Mouse (Mus musculus) adipocyte (in vitro differentiated cells): ENCODE measurements around the gene Il18bp.
A peak's percentile ranks its signal among the peaks of the same experiment; 100 is the strongest.
"Not testable (repeated sequence)": the region's sequence is repeated elsewhere in the genome, so short reads cannot be mapped to it uniquely, and the experiment has no call there.

Experiments used
- DNase-seq: peaks from one replicate; pipeline ENCODE4 v3.0.0-alpha.2; 2016; ENCODE audit warnings: low spot score

Il18bp gene

DNA sequence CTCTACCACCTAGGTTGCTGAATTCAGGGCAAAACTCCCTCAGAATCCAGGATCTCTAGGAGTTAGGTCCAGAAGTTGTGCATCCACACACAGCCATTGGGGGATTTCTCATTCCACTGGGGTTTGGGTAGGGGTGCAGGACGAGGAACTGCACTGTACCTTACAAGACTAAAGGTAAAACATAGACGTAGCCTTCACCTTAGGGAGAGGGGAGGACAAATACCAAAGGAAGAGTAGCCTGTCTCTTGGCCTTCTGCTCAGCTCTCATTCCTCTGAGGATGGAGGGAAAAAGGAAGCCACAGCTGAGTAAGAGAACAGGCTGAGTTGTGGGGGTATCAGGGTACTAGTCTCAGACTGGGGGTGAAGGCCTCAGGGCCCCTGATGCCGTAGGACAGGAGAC, at the start of gene Il18bp:
Il18bp (minus strand) TSS at position 101 of the 400 bp plus-strand sequence.
- DNase-seq = no peak

DNA sequence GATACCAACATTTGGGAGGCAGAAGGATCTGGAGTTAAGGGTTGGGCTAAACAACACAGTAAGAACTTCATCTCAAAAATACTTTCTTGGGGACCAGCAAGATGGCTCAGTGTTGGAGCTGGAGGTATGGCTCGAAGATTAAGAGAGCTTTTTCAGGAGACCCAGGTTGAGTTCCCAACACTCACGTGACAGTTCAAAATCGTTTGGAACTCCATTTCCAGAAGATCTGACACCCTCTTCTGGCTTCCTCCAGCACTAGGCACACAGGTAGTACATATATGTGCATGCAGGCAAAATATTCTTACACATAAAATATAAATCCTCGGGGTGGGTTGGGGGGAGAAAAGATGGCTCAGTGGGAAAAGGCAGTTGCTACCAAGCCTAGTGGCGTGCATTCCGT, 47.9 kb upstream of the Il18bp start:
- DNase-seq = no peak

DNA sequence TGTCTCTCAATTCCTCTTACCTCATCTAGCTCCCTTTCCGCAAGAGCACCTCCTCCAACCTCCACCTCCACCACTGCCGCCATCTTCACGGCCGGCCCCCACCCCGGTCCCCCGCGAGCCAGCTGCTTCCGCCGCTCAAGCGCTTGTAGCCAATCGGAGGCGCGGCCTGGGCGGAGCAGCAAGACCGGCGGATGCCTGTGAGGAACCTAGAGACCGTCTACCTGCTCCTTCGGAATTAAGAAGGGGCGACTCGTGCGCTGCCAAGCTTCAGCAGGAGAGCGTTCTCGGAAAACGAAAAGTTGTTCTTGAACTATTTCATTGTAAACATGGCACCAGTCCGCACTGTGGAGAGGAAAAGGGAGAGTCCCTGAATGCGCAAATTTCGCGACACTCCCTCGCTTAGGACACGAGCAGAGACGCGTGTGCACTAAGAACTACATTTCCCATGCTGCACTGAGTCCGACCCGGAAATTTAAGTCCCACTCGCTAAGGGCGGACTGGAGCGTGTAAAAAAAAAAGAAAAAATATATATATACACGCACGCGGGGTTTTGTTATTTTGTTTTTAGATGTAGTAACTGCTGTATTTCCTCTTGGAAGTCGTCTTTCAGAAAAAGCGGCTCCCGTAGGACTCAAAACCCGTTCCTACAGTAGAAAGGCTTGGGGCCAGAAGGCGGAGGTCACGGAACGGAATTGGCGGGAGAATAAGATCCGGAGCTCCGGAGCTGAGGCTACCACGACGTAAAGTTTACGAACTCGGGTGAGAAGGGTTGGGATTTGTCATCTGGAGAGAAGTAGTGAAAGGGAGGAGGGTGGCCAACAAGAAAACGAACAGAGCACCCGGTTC, 46.8 kb upstream of the Il18bp start, which contains the start of the genes Rnf121, Xndc1 and Xntrpc:
Rnf121 (minus strand) TSS at position 424 of the 846 bp plus-strand sequence.
Xndc1 (plus strand) TSS at position 466 of the 846 bp plus-strand sequence.
Xntrpc (plus strand) TSS at position 668 of the 846 bp plus-strand sequence.
- peak; percentile 85 for DNase-seq

DNA sequence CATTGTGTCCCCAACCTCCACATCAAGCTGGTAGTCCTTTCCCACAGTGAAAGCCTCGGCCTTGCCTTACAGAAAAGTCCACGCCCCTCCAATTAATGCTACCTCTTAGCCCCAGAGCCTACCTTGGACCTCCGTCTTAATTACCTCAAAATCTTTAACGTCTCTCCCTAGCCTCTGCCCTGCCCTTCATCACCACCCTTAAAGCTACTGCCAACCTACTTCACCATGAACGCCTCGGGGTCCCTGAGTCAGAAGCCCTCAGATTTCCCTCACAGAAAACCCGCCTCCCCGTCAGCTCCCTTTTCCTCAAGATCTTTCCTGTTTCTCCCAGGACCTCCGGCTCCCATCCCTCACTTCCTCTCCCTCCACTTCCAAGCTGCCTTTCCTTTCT, 46.2 kb upstream of the Il18bp start:
- no peak for DNase-seq

- DNase-seq = no peak
Measured at GRCm38 (mm10) chr7:102063891-102064290, 45.4 kb upstream of the Il18bp start.

- no peak for DNase-seq
Measured at GRCm38 (mm10) chr7:102062203-102062602, 43.7 kb upstream of the Il18bp start.

DNA sequence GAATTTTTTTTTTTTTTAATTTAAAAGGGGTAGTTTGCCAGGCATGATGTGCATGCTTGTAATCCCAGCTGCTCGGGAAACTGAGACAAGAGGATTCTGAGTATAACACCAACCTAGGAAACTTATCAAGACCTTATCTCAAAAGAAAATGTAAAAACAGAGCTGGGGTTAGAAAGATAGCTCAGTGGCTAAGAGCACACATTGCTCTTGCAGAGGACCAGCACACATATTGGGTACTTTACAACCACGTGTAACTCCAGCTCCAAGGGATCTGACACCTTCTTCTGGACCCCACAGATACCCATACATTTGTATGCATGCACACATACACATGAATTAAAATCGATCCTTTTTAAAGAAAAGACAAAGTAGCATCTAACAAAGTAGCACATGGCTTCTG, 42.9 kb upstream of the Il18bp start:
- DNase-seq = no peak

GRCm38 (mm10) chr7:102048524-102048923, 30.0 kb upstream of the Il18bp start:
- DNase-seq = not testable (repeated sequence)

DNA sequence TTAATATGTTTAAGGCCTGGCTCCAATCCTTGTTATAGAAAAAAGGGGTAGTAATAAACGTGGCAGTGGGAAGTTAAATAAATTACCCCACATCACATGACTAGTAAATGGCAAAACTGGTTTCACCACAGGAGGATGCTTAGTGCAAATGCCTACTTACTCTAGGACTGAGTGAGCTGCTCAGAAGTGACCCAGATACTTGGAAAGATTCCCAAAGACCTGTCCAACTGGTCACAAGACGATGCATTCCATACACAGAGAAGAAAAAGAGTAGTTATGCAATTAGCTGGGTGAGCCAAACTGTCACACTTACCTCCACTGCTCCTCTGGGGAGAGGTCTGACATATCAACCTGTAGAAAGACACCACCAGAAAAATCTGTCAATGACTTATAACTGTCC, 23.8 kb upstream of the Il18bp start:
- no peak for DNase-seq

- DNase-seq = no peak
Measured at GRCm38 (mm10) chr7:102037318-102037717, 18.8 kb upstream of the Il18bp start.

- no peak for DNase-seq
Measured at GRCm38 (mm10) chr7:102035534-102035933, 17.0 kb upstream of the Il18bp start.

- no peak for DNase-seq
Measured at GRCm38 (mm10) chr7:102034904-102035303, 16.4 kb upstream of the Il18bp start.

DNA sequence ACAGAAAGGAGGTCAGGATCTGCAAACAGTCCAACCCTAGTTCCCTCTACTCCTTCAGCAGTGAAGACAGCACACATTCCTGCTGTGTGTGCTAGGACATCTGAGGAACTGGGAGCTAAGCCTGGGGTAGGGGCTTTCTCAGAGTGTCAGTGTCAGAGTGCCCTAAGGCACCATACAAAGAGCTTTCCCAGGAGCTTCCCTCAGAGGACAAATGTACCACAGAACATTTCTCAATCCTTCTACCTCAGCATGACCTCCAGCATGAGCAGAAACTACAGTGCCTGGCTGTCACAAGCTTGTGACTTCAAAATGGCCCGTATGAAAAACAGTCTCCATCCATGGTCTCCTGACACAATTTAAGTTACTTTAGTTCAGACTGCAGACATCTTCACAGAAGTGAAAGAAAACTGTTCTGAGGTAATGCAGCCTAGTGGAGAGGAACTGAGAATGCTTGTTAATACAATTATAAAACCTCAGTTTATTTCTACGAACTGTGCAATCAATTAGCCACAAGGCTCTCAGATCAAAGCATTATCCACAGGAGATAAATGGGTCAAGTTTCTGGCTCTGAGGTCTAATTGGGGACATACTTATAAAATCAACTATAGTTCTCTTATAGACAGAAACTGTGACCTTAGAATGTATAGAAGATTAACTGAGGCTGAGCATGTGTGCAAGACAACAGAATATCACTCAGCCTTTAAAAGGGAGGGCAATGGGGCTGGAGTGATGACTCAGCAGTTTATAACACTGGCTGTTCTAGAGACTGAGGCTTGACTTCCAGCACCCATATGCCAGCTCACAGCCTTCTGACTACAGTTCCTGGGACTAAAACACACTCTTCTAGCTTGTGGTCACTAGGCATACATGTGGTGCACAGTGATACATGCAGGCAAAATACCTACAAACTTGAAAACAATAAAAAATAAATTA, 7.0 kb upstream of the Il18bp start:
- no peak for DNase-seq

- DNase-seq = no peak
Measured at GRCm38 (mm10) chr7:102023821-102024220, 5.3 kb upstream of the Il18bp start.

- DNase-seq = not testable (repeated sequence)
Measured at GRCm38 (mm10) chr7:102020934-102021333, 2.4 kb upstream of the Il18bp start.

DNA sequence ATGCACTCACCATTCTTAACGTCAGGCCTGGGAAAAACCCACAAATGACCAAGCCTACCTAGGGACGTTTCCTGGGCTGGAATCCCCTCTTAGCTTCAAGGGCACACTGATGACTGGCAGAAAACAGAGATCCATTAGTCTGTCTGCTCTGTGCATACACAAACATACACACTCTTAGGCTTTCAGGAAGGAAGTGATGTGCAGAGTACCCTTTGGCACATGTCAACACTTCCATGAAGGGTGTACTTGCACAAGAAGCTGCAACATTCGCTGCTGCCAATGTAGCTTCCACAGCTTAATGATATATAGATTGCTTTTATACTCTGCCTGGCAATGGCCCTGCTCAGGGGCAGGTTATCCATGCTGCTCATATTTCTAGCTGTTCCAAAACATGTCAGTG, 872 bp upstream of the Il18bp start:
- no peak for DNase-seq

DNA sequence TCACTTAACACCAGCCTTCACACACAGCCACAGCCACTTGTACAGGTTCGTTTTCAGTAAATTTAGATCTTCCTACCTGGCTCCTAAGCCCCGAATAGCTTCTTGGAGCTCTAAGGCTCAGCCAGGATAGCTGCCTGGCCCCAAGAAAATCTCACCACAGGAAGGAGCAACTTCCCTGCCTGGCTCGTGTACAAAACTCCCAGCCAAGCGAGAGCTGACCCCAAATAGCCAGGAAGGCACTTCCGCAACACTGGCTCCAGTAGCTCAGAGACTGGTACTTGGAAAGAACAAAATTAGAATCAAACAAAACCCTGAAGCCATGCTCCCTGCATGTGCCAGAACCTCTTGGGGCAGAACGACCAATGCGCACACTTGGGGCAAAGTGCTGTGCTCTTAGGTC, 456 bp downstream of the Il18bp start:
- DNase-seq = no peak

DNA sequence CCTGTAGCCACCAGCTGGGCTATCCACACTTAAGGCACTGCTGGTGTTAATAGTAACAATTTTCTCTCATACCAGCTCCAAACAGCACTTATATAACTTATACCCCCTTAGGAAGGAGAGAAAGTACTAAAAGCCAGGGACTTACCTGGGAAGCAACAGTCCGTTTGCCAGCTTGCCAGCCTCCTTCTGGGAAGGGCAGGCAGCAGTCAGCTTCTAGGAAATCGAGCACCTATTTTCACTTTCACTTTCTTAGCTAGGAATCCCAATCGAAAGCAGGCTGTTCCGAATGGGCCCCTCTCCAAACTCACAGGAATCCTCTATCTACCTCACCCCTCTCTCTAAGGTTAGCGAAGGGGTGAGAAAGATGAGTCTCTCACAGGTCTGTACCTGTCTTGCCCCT, 1.0 kb downstream of the Il18bp start:
- peak; percentile 39 for DNase-seq

GRCm38 (mm10) chr7:102016936-102017335, 1.6 kb downstream of the Il18bp start:
- no peak for DNase-seq

DNA sequence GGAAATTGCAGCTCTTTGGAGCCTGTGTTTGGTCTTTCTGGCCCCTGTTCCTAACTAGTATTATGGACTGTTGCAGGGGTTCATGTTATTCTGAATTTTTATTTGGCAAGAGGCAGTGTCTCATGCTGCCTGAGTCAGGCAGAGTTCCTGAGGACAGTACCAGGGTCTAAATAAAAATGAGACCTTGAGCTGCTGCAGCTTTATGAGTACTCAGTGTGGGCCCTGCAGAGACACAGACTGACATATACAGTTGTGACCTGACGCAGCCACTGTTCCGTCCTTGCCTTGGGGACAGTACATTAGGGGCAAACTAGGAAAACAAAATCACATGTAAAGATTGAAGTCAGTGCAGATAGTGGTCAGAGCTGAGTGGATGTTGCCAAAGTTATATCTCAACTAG, 3.5 kb downstream of the Il18bp start:
- DNase-seq = no peak

DNA sequence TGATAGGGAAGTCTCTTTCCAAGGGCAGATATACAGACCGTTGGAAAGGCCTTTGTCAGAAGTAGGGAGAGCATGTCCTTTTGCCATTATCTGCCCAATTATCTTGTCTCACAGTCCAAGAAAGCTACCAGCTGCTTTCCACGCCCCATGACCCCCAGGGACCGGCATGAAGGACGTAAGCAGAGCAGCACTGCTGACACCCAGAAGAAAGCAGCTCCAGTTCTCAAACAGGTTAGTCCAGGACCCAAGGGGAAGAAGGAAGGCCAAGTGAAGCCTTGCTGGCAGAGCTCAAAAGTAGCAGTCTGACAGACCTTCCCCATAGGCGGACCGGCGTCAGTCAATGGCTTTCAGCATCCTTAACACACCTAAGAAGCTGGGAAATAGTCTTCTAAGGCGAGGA, 5.1 kb downstream of the Il18bp start:
- no peak for DNase-seq

DNA sequence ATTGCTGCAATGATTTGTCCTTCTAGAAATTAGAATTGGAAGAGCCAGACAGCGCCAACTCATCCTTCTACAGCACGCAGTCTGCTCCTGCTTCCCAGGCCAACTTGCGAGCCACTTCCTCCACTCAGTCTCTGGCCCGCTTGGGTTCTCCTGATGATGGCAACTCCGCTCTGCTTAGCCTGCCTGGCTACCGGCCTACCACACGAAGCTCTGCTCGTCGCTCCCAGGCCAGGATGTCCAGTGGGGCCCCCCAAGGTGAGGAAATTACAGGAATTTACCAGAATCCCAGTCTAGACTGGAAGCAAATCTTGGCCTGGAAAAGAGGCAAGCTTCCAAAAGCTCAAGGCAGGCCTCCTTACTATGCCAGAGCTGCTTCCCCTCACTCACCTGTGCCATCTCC, 6.6 kb downstream of the Il18bp start:
- no peak for DNase-seq

DNA sequence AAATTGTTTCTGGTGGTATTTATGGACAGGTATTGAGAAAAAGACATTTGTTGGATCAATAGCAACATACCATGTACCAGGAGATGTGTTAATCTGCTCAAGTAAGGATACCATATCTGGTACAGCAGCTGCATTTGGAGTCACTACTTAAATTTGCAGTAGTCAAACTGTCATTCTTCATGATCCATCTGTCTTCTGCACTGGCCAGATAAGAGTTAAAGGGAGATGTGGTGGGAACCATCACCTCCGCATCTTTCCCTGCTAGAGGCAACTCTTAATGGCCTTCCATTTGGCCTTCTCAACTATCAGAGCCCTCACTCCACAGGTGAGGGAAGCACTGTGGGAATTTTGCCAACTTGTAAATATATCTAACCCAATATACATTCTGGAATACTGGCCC, 12.0 kb downstream of the Il18bp start:
- DNase-seq = no peak
